Mouse (Mus musculus) MEL (cell line): ENCODE results near the gene Gm10775.

Source experiments
- CTCF ChIP-seq, 3 experiments: IDR thresholded peaks in 2 of 3; conservative IDR thresholded peaks in 1 of 3; 2 replicates each; pipeline ENCODE4 v1.5.1; 2011 to 2012; ENCODE audit warnings: low read length in 3 of 3, low read depth in 2 of 3, mild to moderate bottlenecking in 2 of 3, improper control_type of control experiment in 1 of 3, inconsistent platforms in 1 of 3, mixed read lengths in 1 of 3, moderate library complexity in 1 of 3; ENCODE audit not compliant: control insufficient read depth in 1 of 3, insufficient read depth in 1 of 3, poor library complexity in 1 of 3, severe bottlenecking in 1 of 3
- E2F4 ChIP-seq: IDR thresholded peaks from 2 replicates; pipeline ENCODE4 v1.6.1; 2011; ENCODE audit warnings: low read depth, low read length, improper control_type of control experiment, borderline replicate concordance
- EP300 ChIP-seq, 2 experiments: IDR thresholded peaks; 2 replicates each; pipeline ENCODE4 v1.6.1; 2011; ENCODE audit warnings: improper control_type of control experiment in 2 of 2, low read length in 2 of 2, low read depth in 1 of 2, mild to moderate bottlenecking in 1 of 2
- GATA1 ChIP-seq: IDR thresholded peaks from 2 replicates; pipeline ENCODE4 v1.6.1; 2011; ENCODE audit warnings: low read depth, low read length, improper control_type of control experiment
- HCFC1 ChIP-seq: IDR thresholded peaks from 2 replicates; pipeline ENCODE4 v1.6.1; 2012; ENCODE audit warnings: low read depth, mild to moderate bottlenecking, inconsistent platforms, low read length, improper control_type of control experiment, moderate library complexity
- MXI1 ChIP-seq: IDR thresholded peaks from 2 replicates; pipeline ENCODE4 v1.6.1; 2011; ENCODE audit warnings: mild to moderate bottlenecking, low read depth, low read length, improper control_type of control experiment
- MYC ChIP-seq: IDR thresholded peaks from 2 replicates; pipeline ENCODE4 v1.6.1; 2011; ENCODE audit warnings: low read depth, mild to moderate bottlenecking, low read length, improper control_type of control experiment, moderate library complexity
- NELFE ChIP-seq: IDR thresholded peaks from 2 replicates; pipeline ENCODE4 v1.6.1; 2011; ENCODE audit warnings: low read depth, low read length, improper control_type of control experiment
- POLR2A ChIP-seq, 2 experiments: IDR thresholded peaks; 2 replicates each; pipeline ENCODE4 v1.6.1; 2011 to 2012; ENCODE audit warnings: low read length in 2 of 2, mild to moderate bottlenecking in 2 of 2, control low read depth in 1 of 2, improper control_type of control experiment in 1 of 2, low read depth in 1 of 2, moderate library complexity in 1 of 2; ENCODE audit not compliant: control insufficient read depth in 1 of 2, insufficient read depth in 1 of 2, poor library complexity in 1 of 2
- TAL1 ChIP-seq: IDR thresholded peaks from 2 replicates; pipeline ENCODE4 v1.6.1; 2012; ENCODE audit warnings: mild to moderate bottlenecking, inconsistent platforms, low read length, moderate library complexity, mixed read lengths
- TCF12 ChIP-seq: IDR thresholded peaks from 2 replicates; pipeline ENCODE4 v1.6.1; 2014; ENCODE audit warnings: low read depth, mild to moderate bottlenecking, inconsistent platforms, low read length, improper control_type of control experiment, moderate library complexity
- USF1 ChIP-seq: IDR thresholded peaks from 2 replicates; pipeline ENCODE4 v1.6.1; 2014; ENCODE audit warnings: low read depth, mild to moderate bottlenecking, inconsistent platforms, low read length, improper control_type of control experiment, moderate library complexity
- ZKSCAN1 ChIP-seq: IDR thresholded peaks from 2 replicates; pipeline ENCODE4 v1.6.1; 2012; ENCODE audit warnings: low read depth, mild to moderate bottlenecking, inconsistent platforms, low read length, improper control_type of control experiment, moderate library complexity

DNA sequence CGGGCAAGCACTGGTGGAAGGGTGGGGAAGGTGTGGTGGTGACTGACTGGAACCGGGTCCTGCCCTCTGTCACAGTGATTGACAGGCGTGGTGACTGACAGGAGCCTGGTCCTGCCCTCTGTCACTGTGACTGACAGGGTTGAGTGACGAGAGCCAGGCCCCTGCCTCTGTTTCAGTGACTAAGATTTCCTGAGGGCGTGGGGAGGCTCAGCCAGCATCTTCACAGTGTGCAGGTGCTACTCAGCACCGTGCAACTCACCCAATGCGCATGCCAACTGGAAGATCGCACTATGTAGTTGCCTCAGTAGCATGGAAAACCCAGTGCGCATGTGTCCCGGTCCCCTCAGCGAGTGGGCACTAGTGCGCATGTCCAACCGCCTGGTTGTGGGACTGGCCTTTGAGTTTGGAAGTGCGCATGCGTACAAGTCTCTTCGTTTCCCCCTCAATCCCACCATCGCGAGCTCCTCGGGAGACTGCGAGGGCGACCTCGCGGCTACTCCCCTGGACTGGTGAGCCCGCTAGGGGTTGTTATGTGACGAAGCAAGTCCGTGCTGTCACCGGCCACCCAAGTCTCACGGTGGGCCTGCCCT, 18.7 kb upstream of the Gm10775 start:
- TF ChIP-seq TCF12 (0 out of 2 replicates have a peak, but pooled peaks have one; percentile 19), MYC (peak; percentile 82; the same call in 1 of the 2 replicates), ZKSCAN1 (no peak), POLR2A (IDR thresholded peaks at IDR 0.05; ENCODE audit: control insufficient read depth in 1 of 2, insufficient read depth in 1 of 2, low read depth in 1 of 2, low read length in 2 of 2, poor library complexity in 1 of 2) (peak; percentile 62 to 84; a peak in 3 of 4 replicates), TAL1 (no peak), MXI1 (no peak), USF1 (0 out of 2 replicates have a peak, but pooled peaks have one; percentile 41), HCFC1 (no peak), CTCF (IDR thresholded peaks at IDR 0.05 in 2 of 3, conservative IDR thresholded peaks at IDR 0.05 in 1 of 3; ENCODE audit: control insufficient read depth in 1 of 3, insufficient read depth in 1 of 3, low read depth in 2 of 3, low read length in 3 of 3, poor library complexity in 1 of 3, severe bottlenecking in 1 of 3) (no peak), EP300 (IDR thresholded peaks at IDR 0.05; ENCODE audit: low read depth in 1 of 2, low read length in 2 of 2) (no peak), E2F4 (no peak; the same call in 1 of the 2 replicates), NELFE (peak; percentile 81), GATA1 (no peak)
